Mouse (Mus musculus): ENCODE data around the gene Gm40193.
A peak's percentile ranks its signal among the peaks of the same experiment; 100 is the strongest.

- TF ChIP-seq CTCF (IDR thresholded peaks at IDR 0.05; ENCODE audit: control insufficient read depth, insufficient read depth, low read length) (peak; percentile 53; the same call in 1 of the 2 replicates), POLR2A (IDR thresholded peaks at IDR 0.05; ENCODE audit: borderline replicate concordance, control insufficient read depth, low read depth, low read length) (no peak)
Measured at GRCm38 (mm10) chr11:70539877-70540587, 7.3 kb upstream of the Gm40193 start, which contains the start of gene Pld2.
